Mouse (Mus musculus) frontal cortex, adult 2 months (tissue): ENCODE results near the gene Mtfr1l. TPM values are rescaled to one million over a fixed set of nuclear protein-coding genes. Genes with fewer than 3 reads are reported as not detected.
"Not testable (repeated sequence)": the region's sequence is repeated elsewhere in the genome, so short reads cannot be mapped to it uniquely, and the experiment has no call there.

Experiments
- DNase-seq, 2 experiments: peaks; one replicate each; pipeline ENCODE4 v3.0.0; 2022; ENCODE audit warnings: low spot score in 1 of 2; ENCODE audit errors: extremely low spot score in 1 of 2
- polyA plus RNA-seq: library from polyadenylated mRNA; depleted of rRNA; stranded (reverse); fragments of >200 nt; gene quantifications from 2 replicates; pipeline ENCODE4 v1.2.3, GENCODE M21; 2012

The Mtfr1l gene
- polyA plus RNA-seq, 1 experiment, result 135 TPM

DNA sequence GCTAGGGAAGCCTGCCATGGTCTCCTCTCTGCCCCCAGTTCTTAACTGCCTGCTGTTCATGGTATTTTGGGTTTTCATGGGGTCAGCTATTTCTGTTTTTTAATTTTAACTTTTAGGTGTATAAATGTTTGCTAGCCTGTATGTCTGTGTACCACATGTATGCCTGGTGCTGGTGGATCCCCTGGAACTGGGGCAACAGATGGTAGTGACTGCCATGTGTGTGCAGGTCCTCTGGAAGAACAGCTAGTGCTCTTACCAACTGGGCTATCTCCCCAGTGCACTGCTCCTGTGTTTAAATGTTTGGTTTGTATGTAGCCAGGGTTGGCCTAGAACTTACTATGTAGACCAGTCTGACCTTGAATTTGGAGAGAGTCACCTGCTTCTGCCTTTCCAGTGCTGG lies 15.9 kb downstream of the Mtfr1l start:
- DNase-seq, result no peak

DNA sequence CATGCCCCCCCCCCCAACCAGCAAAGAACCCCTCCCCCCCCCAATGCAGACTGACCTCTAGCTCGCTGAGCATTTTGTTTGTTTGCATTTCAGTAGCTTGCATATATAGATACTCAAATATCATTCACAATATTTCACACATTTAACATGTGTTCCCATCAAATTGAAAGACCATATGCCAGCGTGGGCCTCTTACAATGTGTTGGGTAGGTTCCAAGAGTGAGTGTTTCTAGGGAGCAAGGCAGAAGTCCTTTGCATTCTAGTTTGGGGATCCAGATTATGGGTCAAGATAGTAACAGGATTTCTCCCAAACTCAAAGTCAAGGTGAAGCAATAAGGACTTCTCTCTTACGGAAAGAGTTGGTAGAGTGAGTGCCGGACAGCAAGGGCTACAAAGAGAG lies 16.6 kb downstream of the Mtfr1l start:
- DNase-seq, result peak in 1 of 2 experiments; percentile 51

DNA sequence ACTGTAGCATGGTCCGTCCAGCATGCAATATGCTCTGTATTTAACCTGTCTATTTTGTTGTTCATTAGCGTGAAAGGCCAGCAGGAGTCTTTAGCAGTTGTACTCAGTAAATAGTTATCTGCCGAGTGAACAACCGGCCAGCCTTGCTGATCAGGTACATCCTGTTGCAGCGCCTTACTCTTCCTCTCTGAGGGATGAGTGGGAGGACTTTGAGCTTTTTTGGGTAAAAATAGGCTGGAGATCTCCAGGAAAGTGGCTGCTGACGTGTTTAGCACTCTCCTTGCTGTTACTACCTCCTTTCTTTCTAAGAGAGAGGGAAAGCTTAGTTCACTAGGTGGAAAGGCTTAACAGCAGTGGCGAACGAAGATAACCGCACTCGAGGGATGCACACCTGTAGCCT lies 17.5 kb downstream of the Mtfr1l start:
- peak in 1 of 2 experiments; percentile 64 for DNase-seq

DNA sequence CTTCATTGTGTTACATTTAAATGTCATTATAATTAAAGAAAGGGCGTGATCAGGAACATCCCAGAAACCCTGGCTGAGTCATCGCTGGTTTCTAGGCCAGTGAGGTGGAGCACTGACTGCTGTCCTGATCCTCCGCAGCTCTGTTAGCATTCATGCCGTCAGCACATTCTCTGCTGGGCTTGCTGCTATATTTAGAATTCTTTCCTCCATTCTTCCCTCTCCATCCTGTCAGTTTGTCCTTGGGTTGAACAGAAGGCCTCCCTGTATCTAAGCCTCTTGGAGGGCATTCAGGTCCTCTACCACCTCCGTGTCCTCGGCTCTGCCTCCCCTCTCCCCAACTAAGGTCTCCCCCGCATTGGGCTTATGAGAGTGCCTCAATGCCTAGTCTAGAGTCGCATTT lies 18.2 kb downstream of the Mtfr1l start:
- peak in 1 of 2 experiments; percentile 72 for DNase-seq

- DNase-seq, result no peak
Measured at GRCm38 (mm10) chr4:134515614-134516013, 19.6 kb downstream of the Mtfr1l start.

DNA sequence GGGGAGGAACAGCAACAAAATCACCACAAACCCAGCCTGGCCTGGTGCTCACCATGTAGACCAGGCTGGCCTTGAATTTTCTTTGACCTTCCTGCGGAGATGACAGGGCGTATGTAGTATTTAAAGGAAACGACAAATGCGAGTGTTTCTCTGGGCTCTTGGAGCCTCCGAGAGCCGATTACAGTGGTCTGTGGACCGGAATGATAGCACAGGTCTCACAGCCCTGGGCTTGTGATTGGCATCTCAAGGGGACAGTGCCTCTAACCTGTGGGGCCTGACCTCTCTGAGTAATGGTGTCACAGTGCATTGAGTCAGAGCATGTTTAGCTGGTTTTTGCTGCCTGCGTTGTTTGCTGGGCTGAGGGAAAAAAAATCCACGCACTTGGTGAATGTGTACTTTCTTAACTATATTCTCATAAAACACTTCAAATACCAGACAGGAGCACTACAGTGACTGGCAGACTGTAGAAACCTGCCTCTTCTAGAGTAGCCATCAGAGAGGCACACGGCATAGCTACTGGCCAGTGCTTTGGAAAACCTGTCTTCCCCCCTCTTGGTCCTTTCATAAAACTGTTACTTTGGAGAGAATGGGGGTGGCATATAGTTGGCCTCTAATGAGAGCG lies 20.8 kb downstream of the Mtfr1l start:
- DNase-seq, result no peak

DNA sequence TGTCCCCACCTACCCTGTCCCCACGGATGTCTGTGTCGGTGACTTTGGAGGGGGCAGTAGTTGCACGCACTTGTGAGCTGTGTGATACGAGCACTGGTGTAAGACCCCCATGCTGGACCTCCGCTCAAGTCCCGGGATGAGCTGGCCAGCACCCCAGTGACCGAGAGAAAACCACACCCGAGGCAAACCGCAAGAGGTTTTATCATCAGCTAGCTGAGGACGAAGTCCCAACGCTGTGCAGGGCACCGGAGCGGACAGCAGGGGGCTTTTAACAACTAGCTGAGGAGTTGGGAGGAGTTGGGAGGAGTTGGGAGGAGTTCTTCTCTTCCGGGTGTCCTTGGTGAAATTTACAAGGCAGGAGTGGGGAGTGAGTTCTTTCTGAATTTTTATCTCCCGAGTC lies 22.4 kb downstream of the Mtfr1l start:
- DNase-seq, result peak in 1 of 2 experiments; percentile 63

GRCm38 (mm10) chr4:134511730-134512129 lies 23.5 kb downstream of the Mtfr1l start:
- DNase-seq, result no peak

- peak in 1 of 2 experiments; percentile 87 for DNase-seq
Measured at GRCm38 (mm10) chr4:134510845-134511411, 24.3 kb downstream of the Mtfr1l start, which contains the start of gene Aunip. Aunip (plus strand) TSS chr4:134510999.

DNA sequence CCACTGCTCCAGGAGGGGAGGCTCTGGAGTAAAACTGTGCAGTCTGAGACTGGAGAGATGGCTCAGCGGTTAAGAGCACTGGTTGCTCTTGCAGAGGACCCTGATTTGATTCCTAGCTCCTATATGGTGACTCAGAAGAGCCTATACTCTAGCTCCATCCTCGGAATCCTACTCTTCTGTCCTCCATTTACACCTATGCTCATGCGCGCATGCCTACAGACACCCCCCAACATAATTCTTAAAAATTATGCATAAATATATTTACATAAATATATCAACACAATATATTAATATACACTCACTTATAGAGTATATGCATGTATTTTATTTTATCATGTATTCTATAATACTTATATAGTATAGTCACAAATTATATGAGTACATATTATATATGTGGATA lies 24.8 kb downstream of the Mtfr1l start:
- DNase-seq, result no peak

DNA sequence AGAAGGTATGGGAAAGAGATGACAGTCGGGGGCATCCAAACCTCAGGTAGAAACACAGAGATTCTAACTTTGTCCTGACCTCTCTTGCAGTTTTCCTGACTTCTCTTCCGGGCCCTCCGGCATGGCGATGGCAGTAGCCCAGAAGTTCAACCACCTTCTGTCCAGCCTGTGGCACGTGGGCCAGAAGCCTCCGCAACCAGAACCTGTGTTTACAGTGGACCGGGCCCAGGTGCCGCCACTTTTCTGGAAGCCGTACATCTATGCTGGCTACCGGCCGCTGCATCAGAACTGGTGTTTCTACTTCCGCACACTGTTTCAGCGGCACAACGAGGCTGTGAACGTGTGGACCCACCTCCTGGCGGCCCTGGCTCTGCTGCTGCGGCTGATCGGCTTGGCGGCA lies 28.5 kb downstream of the Mtfr1l start:
- no peak for DNase-seq

- no peak for DNase-seq
Measured at GRCm38 (mm10) chr4:134505966-134506594, 29.1 kb downstream of the Mtfr1l start.

GRCm38 (mm10) chr4:134505303-134505789 lies 29.8 kb downstream of the Mtfr1l start:
- DNase-seq, result no peak

DNA sequence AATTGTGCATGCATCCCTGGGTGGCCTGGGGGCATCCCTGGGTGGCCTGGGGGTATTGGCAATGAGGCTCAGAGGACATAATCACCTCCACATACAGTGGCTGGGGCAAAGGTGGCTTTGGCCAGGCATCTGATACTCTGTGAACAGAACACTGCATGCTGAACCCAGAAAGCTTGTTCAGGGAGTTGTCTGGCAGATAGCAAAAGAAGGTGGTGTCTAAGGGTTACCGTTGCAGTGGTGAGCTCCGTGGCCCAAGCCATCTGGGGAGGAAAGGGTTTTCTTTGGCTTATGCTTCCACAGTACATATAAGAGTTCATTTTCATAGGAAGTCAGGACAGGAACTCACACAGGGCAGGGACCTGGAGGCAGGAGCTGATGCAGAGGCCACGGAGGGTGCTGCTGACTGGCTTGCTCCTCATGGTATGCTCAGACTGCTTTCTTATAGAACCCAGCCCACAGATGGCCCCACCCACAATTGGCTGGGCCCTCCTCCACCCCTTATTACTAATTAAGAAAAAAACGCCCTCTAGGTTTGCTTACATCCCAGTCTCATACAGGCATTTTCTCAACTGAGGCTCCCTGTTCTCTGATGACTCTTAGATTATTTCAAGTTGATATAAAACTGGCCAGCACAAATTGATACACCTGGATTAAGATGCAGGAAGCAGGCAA lies 31.4 kb downstream of the Mtfr1l start:
- no peak for DNase-seq

- no peak for DNase-seq
Measured at GRCm38 (mm10) chr4:134501095-134501494, 34.1 kb downstream of the Mtfr1l start.

GRCm38 (mm10) chr4:134498983-134499382 lies 36.2 kb downstream of the Mtfr1l start:
- not testable (repeated sequence) for DNase-seq

DNA sequence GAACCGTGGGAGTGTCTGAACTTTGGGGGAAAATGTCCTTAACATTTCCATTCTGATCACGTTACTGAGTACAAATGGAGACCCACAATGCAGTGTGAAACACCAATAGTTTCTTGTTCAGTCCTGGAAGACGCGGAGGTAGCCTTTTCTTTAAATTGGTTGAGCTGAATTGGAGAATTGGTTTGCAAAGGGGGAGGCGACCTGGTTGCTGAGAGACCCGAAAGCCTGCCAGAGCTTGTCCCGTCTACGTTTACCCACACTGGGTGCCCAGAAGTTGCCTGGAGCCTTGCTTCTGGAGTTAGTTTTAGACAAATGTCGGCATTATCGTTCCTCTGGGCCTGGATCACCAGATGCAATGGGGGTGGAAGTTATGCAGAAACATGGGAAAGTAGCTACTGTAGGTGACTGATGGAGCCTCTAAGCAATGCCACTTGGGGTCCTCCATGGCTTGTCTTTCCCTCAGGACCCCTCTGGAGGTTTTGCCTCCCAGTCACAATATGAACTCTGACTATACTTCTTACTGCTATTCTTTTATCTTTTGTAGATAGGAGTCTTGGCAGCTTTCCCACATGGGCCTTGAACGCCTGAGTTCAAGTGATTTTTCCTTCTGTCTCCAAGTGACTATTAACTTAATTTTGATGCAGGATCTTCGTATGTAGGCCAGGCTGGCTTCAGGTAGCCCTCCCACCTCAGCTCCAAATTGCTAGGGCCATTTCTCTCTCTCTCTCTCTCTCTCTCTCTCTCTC lies 37.0 kb downstream of the Mtfr1l start:
- no peak for DNase-seq

DNA sequence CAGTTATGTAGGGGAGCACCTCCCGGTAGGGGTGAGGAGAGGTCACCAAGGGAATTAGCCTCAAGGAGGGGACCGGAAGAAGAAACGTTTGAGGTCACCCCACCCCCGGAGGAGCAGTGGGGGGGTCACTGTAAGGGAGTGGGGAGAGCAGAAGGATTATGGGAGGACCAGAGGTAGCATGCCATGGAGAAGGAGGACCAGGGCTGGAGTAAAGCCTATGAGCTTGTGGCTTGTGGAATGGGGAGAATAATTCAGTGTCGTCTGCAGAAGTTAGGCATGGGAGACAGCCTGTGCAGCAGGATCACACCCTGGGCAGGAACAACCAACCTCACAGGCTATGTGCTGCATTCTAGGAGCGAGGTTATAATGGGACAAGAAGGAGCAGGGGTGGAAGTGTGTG lies 38.0 kb downstream of the Mtfr1l start:
- no peak for DNase-seq

DNA sequence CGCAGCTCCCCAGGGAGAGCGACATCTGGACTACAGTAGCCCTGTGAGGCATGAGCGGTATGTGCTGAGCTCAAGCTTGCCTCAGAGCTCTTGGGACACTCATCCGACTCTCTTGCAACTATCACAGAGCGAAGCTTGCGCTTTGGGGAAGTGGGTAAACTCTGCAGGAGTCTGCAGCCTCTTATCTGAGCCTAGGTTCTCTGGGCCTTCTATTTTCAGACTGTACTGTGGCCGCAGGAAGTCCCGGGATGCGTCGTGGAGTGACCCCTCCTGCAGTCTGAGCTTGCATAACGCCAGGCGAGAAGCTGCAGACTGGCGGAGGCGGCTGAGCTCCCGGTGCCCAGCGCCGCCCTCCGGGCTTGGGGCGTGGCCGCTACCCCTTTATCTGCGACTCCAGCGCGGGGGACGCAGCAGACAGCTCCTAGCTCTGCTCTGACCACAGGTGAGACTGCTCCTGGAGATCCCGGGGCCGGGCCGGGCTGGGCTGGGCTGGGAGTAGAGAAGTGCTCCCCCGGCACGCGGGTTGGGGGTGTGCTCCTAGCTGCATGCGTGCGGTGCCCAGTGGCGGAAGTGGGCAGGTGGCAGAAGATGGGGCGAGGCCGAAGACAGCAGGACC lies 38.5 kb downstream of the Mtfr1l start, which contains the start of gene Paqr7:
TSS of gene Paqr7 (plus strand) at position 103 of the 616 bp plus-strand sequence.
- peak in 1 of 2 experiments; percentile 82 for DNase-seq

GRCm38 (mm10) chr4:134495546-134495923 lies 39.7 kb downstream of the Mtfr1l start:
- no peak for DNase-seq
